Mouse (Mus musculus) thymus, adult 2 months (tissue): ENCODE data around the gene Bach2.

ENCODE experiments used
- CTCF ChIP-seq: fragments of 200-500 bp; IDR thresholded peaks from 2 replicates; pipeline ENCODE4 v1.5.1; 2012; ENCODE audit warnings: mild to moderate bottlenecking, control low read depth, low read length, moderate library complexity, borderline replicate concordance; ENCODE audit not compliant: control insufficient read depth, poor library complexity, insufficient read depth; ENCODE audit errors: extremely low read depth
- POLR2A ChIP-seq: fragments of 200-500 bp; IDR thresholded peaks from 2 replicates; pipeline ENCODE4 v1.6.1; 2012; ENCODE audit warnings: mild to moderate bottlenecking, low read length, control low read depth, moderate library complexity; ENCODE audit not compliant: control insufficient read depth, poor library complexity, insufficient read depth; ENCODE audit errors: extremely low read depth

DNA sequence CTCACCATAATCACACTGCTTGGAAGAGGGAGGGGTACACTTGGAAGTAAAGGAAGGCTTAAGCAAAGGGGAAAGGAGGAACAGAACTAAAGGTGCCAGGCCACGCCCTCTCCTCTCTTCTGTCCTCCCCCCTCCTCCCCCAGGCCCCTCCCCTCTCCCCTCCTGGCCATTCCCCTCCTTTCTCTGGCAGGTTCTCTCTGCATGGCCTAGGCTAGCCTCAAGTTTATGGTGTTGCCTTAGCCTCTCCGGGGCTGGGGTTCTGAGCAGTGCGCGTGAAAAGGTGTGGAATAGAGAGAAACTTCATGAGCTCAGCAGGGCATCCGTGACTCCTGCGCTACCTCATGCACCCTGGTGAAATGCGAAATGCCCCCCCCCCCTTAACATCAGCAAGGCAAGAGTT, 254.2 kb downstream of the Bach2 start:
- no peak for TF ChIP-seq CTCF
- TF ChIP-seq POLR2A, result no peak
